Mouse (Mus musculus) midbrain, embryonic 14.5 days (tissue): Measurements from ENCODE around the gene Gpr183. TPM values are rescaled to one million over a fixed set of nuclear protein-coding genes. Genes with fewer than 3 reads are reported as not detected.

Experiments used
- ATAC-seq: fragments of 200-750 bp; cut with Nextera tagmentation; 2 replicates; pipeline ENCODE4 v1.8.0; 2017; ENCODE audit warnings: moderate number of reproducible peaks, moderate library complexity; ENCODE audit not compliant: low FRiP score, low TSS enrichment
- DNase-seq: peaks from one replicate; pipeline ENCODE4 v3.0.0-alpha.2; 2015
- H3K27ac ChIP-seq: fragments of 300-500 bp; sonication (generic); replicated peaks from 2 replicates; pipeline ENCODE4 v1.5.1; 2014; ENCODE audit warnings: mild to moderate bottlenecking, low read depth, low read length, moderate library complexity
- H3K27me3 ChIP-seq: fragments of 300-500 bp; sonication (generic); 2 replicates; pipeline ENCODE4 v1.6.1; 2014; ENCODE audit warnings: low read length, control low read depth, mixed read lengths; ENCODE audit not compliant: control insufficient read depth, insufficient read depth
- H3K36me3 ChIP-seq: fragments of 300-500 bp; sonication (generic); 2 replicates; pipeline ENCODE4 v1.6.1; 2014; ENCODE audit warnings: low read length, control low read depth; ENCODE audit not compliant: control insufficient read depth, insufficient read depth
- H3K4me1 ChIP-seq: fragments of 300-500 bp; sonication (generic); 2 replicates; pipeline ENCODE4 v1.6.1; 2014; ENCODE audit warnings: mild to moderate bottlenecking, antibody characterized with exemption, low read length, control low read depth; ENCODE audit not compliant: control insufficient read depth, insufficient read depth
- H3K4me2 ChIP-seq: fragments of 300-500 bp; sonication (generic); 2 replicates; pipeline ENCODE4 v1.6.1; 2014; ENCODE audit warnings: mild to moderate bottlenecking, low read length, moderate library complexity
- H3K4me3 ChIP-seq: fragments of 300-500 bp; sonication (generic); replicated peaks from 2 replicates; pipeline ENCODE4 v1.5.1; 2014; ENCODE audit warnings: low read depth, low read length
- H3K9ac ChIP-seq: fragments of 300-500 bp; sonication (generic); replicated peaks from 2 replicates; pipeline ENCODE4 v1.6.1; 2014; ENCODE audit warnings: mild to moderate bottlenecking, low read length, moderate library complexity
- H3K9me3 ChIP-seq: fragments of 300-500 bp; sonication (generic); 2 replicates; pipeline ENCODE4 v1.6.1; 2016; ENCODE audit warnings: low read length, control low read depth, mixed read lengths; ENCODE audit not compliant: control insufficient read depth
- WGBS: fragments of 180-500 bp; shearing (Covaris S2); extraction: QIAGEN DNeasy Blood & Tissue Kit; methylation state at CpG from one replicate; pipeline ENCODE4 v1.1.7; 2014; 5-methylcytosine and 5-hydroxymethylcytosine counted together
- polyA plus RNA-seq: library from polyadenylated mRNA; unstranded; fragments of >200 nt; fragmentation: Nextera tagmentation; extraction: Ambion mirVana; gene quantifications from 2 replicates; pipeline ENCODE4 v1.2.1, GENCODE M21; 2014

Gpr183 gene
- polyA plus RNA-seq, 1 experiment from 2014 or later: 0.67 TPM

- Histone ChIP-seq H3K27ac (no peak overlapping the region), H3K4me2 (no peak overlapping the region), H3K4me1 (no peaks in the 10 kb centered on the region), H3K4me3 (no peak overlapping the region), H3K9ac (no peak overlapping the region), H3K36me3 (no peaks in the 10 kb centered on the region), H3K9me3 (no peaks in the 10 kb centered on the region), H3K27me3 (no peaks in the 10 kb centered on the region)
- DNase-seq (no peak), ATAC-seq (no peak)
- 80% methylated on average over 8 of the region's 8 CpGs for WGBS
Measured at GRCm38 (mm10) chr14:121983009-121983933, 18.3 kb upstream of the Gpr183 start.

GRCm38 (mm10) chr14:121981531-121981930 is 16.5 kb upstream of the Gpr183 start:
- H3K4me2 ChIP-seq: no peak overlapping the region
- H3K9me3 ChIP-seq: no peaks in the 10 kb centered on the region
- DNase-seq (no peak), ATAC-seq (no peak)
- no peaks in the 10 kb centered on the region for H3K27me3 ChIP-seq
- H3K4me1 ChIP-seq: no peaks in the 10 kb centered on the region
- no peaks in the 10 kb centered on the region for H3K36me3 ChIP-seq
- H3K4me3 ChIP-seq: no peak overlapping the region
- H3K9ac ChIP-seq: no peak overlapping the region
- WGBS: 87% methylated on average over 1 of the region's 1 CpGs
- no peak overlapping the region for H3K27ac ChIP-seq

- H3K27me3 ChIP-seq: no peaks in the 10 kb centered on the region
- H3K9me3 ChIP-seq: no peaks in the 10 kb centered on the region
- H3K9ac ChIP-seq: no peak overlapping the region
- no peak for DNase-seq
- no peak overlapping the region for H3K27ac ChIP-seq
- 0 out of 2 replicates have a peak, but pooled peaks cover 3% of the 10 kb centered on the region for H3K36me3 ChIP-seq
- ATAC-seq: no peak
- H3K4me1 ChIP-seq: no peaks in the 10 kb centered on the region
- WGBS: 95% methylated on average over 10 of the region's 10 CpGs
- no peak overlapping the region for H3K4me3 ChIP-seq
- no peak overlapping the region for H3K4me2 ChIP-seq
Measured at GRCm38 (mm10) chr14:121973114-121973513, 8.1 kb upstream of the Gpr183 start.

GRCm38 (mm10) chr14:121970402-121970801 is 5.4 kb upstream of the Gpr183 start:
- no peak for ATAC-seq

GRCm38 (mm10) chr14:121967095-121967494 is 2.1 kb upstream of the Gpr183 start:
- ATAC-seq (no peak), DNase-seq (no peak)
- Histone ChIP-seq H3K4me2 (no peak overlapping the region), H3K27ac (no peak overlapping the region), H3K4me1 (no peaks in the 10 kb centered on the region), H3K36me3 (no peaks in the 10 kb centered on the region), H3K9me3 (no peaks in the 10 kb centered on the region), H3K9ac (no peak overlapping the region), H3K27me3 (no peaks in the 10 kb centered on the region), H3K4me3 (no peak overlapping the region)
- 92% methylated on average over 4 of the region's 4 CpGs for WGBS

More at GRCm38 (mm10) chr14:121970402-121970801, 5.4 kb upstream of the Gpr183 start:
- Histone ChIP-seq H3K4me1 (no peaks in the 10 kb centered on the region), H3K9me3 (no peaks in the 10 kb centered on the region), H3K4me2 (no peak overlapping the region), H3K27ac (no peak overlapping the region), H3K36me3 (no peaks in the 10 kb centered on the region), H3K27me3 (no peaks in the 10 kb centered on the region), H3K9ac (no peak overlapping the region), H3K4me3 (no peak overlapping the region)
- 82% methylated on average over 1 of the region's 1 CpGs for WGBS
- no peak for DNase-seq

GRCm38 (mm10) chr14:121965461-121965860 is 466 bp upstream of the Gpr183 start:
- WGBS: 91% methylated on average over 4 of the region's 4 CpGs
- DNase-seq: no peak

GRCm38 (mm10) chr14:121963942-121964335 is 1.1 kb downstream of the Gpr183 start:
- Histone ChIP-seq H3K9me3 (no peaks in the 10 kb centered on the region), H3K27me3 (no peaks in the 10 kb centered on the region), H3K36me3 (no peaks in the 10 kb centered on the region), H3K27ac (no peak overlapping the region), H3K4me1 (no peaks in the 10 kb centered on the region), H3K4me3 (no peak overlapping the region), H3K4me2 (no peak overlapping the region), H3K9ac (no peak overlapping the region)
- ATAC-seq (no peak), DNase-seq (no peak)
- 81% methylated on average over 4 of the region's 4 CpGs for WGBS

More at GRCm38 (mm10) chr14:121965461-121965860, 466 bp upstream of the Gpr183 start:
- no peak for ATAC-seq
- Histone ChIP-seq H3K36me3 (no peaks in the 10 kb centered on the region), H3K9ac (no peak overlapping the region), H3K27ac (no peak overlapping the region), H3K4me2 (no peak overlapping the region), H3K4me3 (no peak overlapping the region), H3K4me1 (no peaks in the 10 kb centered on the region), H3K9me3 (no peaks in the 10 kb centered on the region), H3K27me3 (no peaks in the 10 kb centered on the region)

GRCm38 (mm10) chr14:121963251-121963941 is 1.6 kb downstream of the Gpr183 start:
- no peak overlapping the region for H3K4me2 ChIP-seq
- H3K27me3 ChIP-seq: no peaks in the 10 kb centered on the region
- 86% methylated on average over 9 of the region's 9 CpGs for WGBS
- H3K9me3 ChIP-seq: no peaks in the 10 kb centered on the region
- no peak overlapping the region for H3K27ac ChIP-seq
- no peak for ATAC-seq
- H3K9ac ChIP-seq: no peak overlapping the region
- peak; percentile 22 for DNase-seq
- no peaks in the 10 kb centered on the region for H3K36me3 ChIP-seq
- no peak overlapping the region for H3K4me3 ChIP-seq
- no peaks in the 10 kb centered on the region for H3K4me1 ChIP-seq
